Mouse (Mus musculus): Measurements from ENCODE around the gene F8a.
A peak's percentile ranks its signal among the peaks of the same experiment; 100 is the strongest.
"Not testable (repeated sequence)": the region's sequence is repeated elsewhere in the genome, so short reads cannot be mapped to it uniquely, and the experiment has no call there.

Gene F8a

GRCm38 (mm10) chrX:73227914-73228605, at the start of gene F8a:
TSS of gene F8a (plus strand) at chrX:73228291.
- peak; percentile 65 for DNase-seq

GRCm38 (mm10) chrX:73191934-73192333, 36.2 kb upstream of the F8a start, which contains the start of gene Xlr3b:
TSS of gene Xlr3b (plus strand) at chrX:73192207.
- DNase-seq: not testable (repeated sequence)

- DNase-seq: not testable (repeated sequence)
Observed at GRCm38 (mm10) chrX:73213819-73214564, 14.1 kb upstream of the F8a start, which contains the start of gene Xlr4b. TSS of gene Xlr4b (plus strand) at chrX:73214333.

- DNase-seq: no peak
Observed at GRCm38 (mm10) chrX:73225365-73225764, 2.7 kb upstream of the F8a start.

GRCm38 (mm10) chrX:73228606-73229214, 619 bp downstream of the F8a start:
- DNase-seq: peak; percentile 43

- no peak for DNase-seq
Observed at GRCm38 (mm10) chrX:73229288-73229687, 1.2 kb downstream of the F8a start.

- not testable (repeated sequence) for DNase-seq
Observed at GRCm38 (mm10) chrX:73242821-73243325, 14.8 kb downstream of the F8a start, which contains the start of gene Xlr4c. TSS of gene Xlr4c (minus strand) at chrX:73243130.

- not testable (repeated sequence) for DNase-seq
Observed at GRCm38 (mm10) chrX:73262428-73262827, 34.3 kb downstream of the F8a start.

GRCm38 (mm10) chrX:73265270-73265669, 37.2 kb downstream of the F8a start, which contains the start of gene Xlr3c:
TSS of gene Xlr3c (minus strand) at chrX:73265390.
- DNase-seq: not testable (repeated sequence)

All from right cerebral cortex, postnatal 14 days (tissue).